Mouse (Mus musculus): ENCODE data around the gene Wdr25.

Wdr25 gene

GRCm38 (mm10) chr12:108985025-108985424 is 91.6 kb downstream of the Wdr25 start:
- no peak for DNase-seq (ENCODE audit: low spot score in 2 of 2)

DNA sequence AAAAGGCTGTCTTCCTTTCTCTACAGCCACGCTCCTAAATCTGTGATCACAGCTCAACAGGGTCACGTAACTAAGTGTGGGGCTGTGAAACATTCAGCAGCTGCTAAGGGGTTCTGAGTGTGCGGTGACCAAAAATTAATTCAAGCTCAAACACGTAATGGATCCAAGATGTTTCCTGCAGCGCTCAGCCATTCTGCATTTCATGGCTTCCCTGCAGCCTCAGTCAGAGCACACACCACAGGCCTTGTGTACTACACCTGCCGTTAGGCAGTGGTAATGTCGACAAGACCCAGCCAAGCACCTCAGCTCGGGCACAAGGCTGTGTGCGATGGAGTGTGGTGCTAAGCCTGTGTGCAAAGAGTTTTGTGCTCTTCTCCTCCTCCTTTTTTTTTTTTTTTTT is 94.0 kb downstream of the Wdr25 start:
- no peak for DNase-seq (ENCODE audit: low spot score in 2 of 2)

DNA sequence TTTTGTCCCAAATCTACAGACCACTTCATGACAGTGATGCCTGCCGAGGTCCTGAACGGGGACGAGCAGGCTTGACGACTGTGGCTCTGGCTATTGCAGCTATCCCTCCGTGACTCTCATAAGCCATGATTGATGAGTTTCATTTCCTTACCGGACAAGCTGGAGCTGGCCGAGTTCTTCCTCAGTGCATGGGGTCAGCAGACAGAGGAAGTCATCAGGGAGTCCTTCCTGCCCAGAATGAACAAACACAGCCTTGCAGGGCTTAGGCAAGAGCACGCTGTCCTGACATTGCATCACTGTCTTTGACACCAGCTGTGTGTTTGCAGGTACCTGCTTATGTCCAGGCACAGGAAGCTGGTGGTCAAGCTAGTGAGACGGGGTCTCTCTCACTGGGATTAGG is 97.0 kb downstream of the Wdr25 start:
- no peak for DNase-seq (ENCODE audit: low spot score in 2 of 2)

- no peak for DNase-seq (ENCODE audit: low spot score in 2 of 2)
These were observed 99.6 kb downstream of the Wdr25 start for GRCm38 (mm10) chr12:108993046-108993445.

GRCm38 (mm10) chr12:108994436-108995031 is 101.1 kb downstream of the Wdr25 start:
- no peak for DNase-seq (ENCODE audit: low spot score in 2 of 2)

DNA sequence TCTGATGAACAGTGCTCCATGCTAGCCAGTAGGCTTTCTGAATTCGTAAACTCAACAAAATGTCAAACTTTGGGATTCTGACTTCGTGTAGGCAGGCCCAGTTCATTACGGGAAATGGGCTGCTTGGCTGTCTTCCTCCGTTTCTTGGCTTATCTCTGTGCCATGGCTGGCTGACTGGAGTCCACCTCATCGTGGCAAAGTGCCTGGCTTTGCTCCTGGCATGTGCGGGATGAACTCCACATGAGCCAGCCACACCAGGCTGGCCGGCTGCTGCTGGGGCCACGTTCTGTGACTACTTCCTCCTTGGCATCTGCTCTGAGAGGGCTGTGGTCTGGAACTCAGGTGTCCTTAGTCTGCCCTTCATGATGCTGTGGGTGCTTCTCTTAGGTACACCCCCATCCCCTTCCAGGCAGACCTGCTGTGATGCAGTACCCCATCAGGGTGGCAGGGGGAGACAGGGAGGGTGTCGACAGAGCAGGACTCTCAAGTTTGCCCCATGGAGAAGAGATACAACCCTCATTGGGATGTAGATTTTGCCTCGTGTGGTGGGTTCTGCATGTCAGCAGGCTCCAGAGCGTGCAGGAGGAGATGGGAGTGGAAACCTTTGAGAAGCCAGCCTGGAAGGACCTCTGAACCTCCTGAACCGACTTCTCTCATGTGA is 102.7 kb downstream of the Wdr25 start:
- DNase-seq (ENCODE audit: low spot score in 2 of 2): no peak

DNA sequence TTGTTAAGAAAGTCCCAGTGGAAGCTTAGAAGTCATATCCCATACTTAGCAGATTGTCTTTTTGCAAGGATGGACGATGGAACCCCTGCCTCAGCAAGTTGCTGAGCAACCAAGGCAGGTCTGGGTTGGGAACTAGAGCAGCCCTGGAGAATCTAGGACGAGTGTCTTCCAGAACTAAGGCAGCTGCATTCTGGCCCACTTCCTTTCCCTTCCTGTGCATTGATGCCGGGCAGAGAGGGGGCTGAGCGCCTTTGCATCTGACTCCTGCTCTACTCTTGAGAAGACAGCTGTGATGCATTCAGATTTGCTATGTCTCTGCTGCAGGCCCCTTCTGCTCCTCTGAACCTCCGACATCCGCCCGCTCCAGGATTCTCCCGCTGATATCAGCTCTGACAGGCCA is 103.8 kb downstream of the Wdr25 start:
- peak in 1 of 2 experiments; percentile 17 for DNase-seq (ENCODE audit: low spot score in 2 of 2)

- DNase-seq (ENCODE audit: low spot score in 2 of 2): no peak
These were observed 109.5 kb downstream of the Wdr25 start for GRCm38 (mm10) chr12:109002978-109003377.

- peak in 1 of 2 experiments; percentile 19 for DNase-seq (ENCODE audit: low spot score in 2 of 2)
These were observed 116.7 kb downstream of the Wdr25 start for GRCm38 (mm10) chr12:109010070-109010649.

DNA sequence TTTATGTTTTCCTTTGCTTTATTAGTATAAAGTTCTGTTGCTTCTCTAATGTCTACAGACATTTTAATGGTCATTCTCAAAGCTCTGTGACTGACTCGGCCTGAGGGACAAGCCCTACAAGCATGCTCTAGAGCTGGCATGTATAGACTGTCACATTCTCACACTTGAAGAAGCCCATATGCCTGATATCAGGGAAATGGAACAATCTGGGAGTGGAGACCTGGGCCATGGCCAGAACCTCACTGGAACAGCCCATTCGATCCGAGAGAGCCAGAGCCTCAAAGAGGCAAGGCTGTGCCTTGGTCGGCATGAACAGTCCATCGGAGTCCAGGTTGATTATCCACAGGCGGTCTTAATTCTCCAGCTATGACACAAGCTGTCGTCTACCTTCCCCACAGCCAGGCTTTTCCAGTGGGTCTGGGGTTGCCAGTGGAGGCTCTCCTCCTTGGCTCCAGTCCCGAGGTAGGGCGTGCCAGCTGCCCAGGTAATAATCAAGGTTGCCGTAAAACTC is 128.8 kb downstream of the Wdr25 start:
- DNase-seq (ENCODE audit: low spot score in 2 of 2): no peak

GRCm38 (mm10) chr12:109022966-109023365 is 129.5 kb downstream of the Wdr25 start:
- DNase-seq (ENCODE audit: low spot score in 2 of 2): no peak

- DNase-seq (ENCODE audit: low spot score in 2 of 2): no peak
These were observed 130.3 kb downstream of the Wdr25 start for GRCm38 (mm10) chr12:109023780-109024179.

DNA sequence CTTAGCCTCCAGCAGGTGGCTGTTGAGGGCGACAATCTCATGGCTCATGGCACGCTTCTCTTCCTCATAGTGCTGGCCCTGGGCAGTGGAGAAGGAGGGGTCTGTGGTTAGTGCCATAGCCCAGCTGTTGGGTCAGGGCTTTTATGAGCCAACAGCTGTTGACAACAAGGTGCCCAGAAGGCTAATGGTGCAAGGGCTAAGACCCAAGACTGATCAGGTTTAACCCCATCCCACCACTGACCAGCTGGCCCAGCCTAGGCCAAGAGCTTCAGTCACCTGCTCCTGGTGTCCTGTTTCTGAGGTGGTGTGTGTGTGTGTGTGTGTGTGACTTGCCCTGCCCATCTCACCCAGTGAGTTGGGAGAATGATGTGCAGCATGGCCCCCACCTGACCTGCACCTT is 143.6 kb downstream of the Wdr25 start:
- no peak for DNase-seq (ENCODE audit: low spot score in 2 of 2)

GRCm38 (mm10) chr12:109038179-109038819 is 144.9 kb downstream of the Wdr25 start:
- DNase-seq (ENCODE audit: low spot score in 2 of 2): no peak

- peak; percentile 12 to 26 for DNase-seq (ENCODE audit: low spot score in 2 of 2)
These were observed 145.9 kb downstream of the Wdr25 start for GRCm38 (mm10) chr12:109039311-109039710.

- no peak for DNase-seq (ENCODE audit: low spot score in 2 of 2)
These were observed 151.1 kb downstream of the Wdr25 start for GRCm38 (mm10) chr12:109044497-109044896.

DNA sequence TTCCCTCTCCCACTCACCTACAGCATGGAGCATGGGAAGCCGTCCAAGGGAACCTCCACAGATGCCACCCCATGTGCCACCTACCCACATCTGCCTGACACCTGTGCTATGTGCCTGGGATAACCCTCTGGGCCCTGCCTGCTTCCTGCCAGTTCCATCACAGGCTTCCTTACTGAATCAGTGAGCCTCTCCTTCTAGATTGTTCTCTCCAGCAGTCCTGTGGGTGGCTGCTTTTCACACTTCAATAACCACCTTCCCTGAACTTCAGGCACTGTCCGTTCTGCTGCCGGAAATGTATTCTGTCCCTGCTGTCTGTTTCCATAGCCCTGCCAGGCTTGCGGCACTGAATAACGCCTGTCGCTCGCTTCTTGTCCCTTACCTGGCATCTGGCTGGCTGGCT is 152.2 kb downstream of the Wdr25 start:
- no peak for DNase-seq (ENCODE audit: low spot score in 2 of 2)

- DNase-seq (ENCODE audit: low spot score in 2 of 2): no peak
These were observed 156.5 kb downstream of the Wdr25 start for GRCm38 (mm10) chr12:109049949-109050348.

DNA sequence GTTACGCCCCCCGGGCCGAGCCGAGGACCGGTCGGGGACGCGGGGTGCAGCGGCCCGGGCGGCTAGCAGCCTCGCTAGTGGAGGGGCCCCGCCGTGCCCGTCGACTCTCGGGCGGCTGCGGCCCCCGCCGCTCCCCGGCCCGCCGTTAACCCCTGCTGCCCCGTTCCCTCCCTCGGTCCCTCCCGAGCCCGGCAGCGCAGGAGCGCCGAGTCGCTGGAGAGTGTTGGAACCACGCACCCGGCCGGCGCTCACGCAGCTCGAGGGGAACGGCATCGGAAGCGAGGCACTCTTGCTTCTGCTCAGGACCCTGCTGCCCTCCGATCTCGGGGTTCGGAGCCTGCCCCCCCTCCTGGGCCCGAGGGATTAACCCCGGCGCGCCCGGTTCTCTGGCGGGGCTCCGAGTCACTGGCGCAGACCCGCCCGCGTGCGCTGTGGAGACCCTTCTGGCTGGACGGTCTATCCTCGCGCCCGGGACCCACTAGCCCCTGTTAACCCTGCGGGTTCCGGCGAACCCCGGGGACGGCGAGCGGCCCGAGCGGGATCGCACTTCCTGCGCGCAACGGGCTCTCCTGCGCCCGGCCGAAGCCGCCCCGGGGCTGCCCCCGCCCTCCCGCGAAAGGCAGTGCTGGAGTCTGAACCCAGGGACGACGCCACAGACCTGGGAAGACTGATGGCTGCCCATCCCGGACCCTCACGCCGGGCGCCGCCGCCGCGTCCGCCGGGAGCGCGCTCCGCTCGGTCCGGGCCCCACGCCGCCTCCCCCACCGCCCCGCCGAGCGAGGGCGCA is 159.8 kb downstream of the Wdr25 start:
- DNase-seq (ENCODE audit: low spot score in 2 of 2): no peak

- no peak for DNase-seq (ENCODE audit: low spot score in 2 of 2)
These were observed 164.3 kb downstream of the Wdr25 start for GRCm38 (mm10) chr12:109057736-109058135.

DNA sequence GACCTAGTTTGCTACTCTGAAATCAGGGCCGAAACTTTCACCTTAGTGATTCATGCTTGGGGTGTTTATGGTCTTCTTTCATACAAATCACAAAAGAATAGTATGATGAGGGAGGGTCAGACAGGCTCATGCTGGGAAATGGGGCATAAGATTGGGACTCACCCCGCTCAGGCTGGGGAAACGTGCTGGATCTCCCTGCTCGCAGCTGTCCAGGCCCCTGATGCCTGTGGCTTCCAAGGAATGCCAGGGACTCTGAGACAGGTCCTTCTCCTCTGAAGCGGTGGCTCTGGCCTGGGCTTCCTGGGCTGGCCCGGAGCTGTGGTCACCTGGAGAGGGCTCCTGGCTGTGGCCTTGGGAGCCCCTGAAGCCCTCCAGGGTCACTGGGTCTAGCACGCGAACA is 165.2 kb downstream of the Wdr25 start:
- DNase-seq (ENCODE audit: low spot score in 2 of 2): no peak
